Mouse (Mus musculus): ENCODE data around the gene Gm42791.

The Gm42791 gene

DNA sequence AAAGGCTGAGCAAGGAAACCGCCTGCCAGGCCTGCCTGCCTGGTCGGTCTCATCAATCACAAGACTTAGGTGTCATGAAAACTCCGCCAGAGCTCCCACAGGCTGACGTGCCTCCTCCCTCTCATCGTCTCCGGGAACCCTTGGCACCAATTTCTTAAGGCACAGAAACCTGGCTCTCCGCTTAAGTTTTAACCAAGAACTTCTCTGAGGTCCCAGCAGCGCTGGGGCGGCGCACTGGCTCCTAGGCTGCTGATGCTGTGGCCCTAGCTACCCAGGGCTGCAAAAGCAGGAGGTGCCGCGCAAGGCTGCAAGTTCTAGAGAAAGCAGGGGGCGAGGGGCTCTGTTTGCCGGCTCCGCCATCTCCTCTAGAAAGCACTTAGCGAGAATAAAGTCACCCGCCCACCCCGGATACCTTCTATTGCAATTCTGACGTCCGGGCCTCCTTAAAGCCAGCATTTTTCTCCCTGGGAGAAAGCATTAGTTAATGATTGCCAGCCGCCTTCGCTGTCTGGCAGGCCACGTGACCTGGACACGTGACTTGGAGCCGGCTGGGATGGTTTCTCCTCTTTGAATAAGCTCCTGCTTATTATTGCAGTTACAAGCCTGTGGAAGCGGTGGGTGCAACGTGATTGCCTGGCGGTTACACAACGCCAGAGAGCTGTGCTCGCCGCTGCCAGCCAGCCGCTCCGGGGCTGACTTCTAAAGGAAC lies at the start of gene Gm42791:
TSS of gene Gm42791 (minus strand) at position 442 of the 709 bp plus-strand sequence.
- in situ Hi-C loops (cut with MboI, MseI): no loop called here

DNA sequence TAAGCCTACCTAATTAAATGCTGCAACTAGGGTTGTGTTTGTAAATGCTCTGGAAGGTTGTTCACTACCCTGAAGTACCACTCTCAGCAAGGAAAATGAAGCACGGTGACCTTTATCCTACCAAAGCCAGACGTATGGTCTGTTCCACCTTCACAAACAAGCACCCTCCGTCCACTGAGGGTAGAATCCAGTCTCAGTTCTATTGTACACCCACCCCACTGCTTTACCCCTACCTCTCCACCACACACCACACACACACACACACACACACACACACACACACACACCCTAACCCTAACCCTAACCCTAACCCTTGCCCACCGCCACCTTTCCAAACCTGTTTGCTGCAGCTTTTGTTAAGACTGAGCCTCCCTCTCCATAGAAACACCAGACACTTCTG lies 49.1 kb upstream of the Gm42791 start:
- in situ Hi-C loops (cut with MboI, MseI): no loop called here

- in situ Hi-C loops (cut with MboI, MseI): no loop called here
Measured at GRCm38 (mm10) chr5:149043240-149043639, 48.3 kb upstream of the Gm42791 start.

DNA sequence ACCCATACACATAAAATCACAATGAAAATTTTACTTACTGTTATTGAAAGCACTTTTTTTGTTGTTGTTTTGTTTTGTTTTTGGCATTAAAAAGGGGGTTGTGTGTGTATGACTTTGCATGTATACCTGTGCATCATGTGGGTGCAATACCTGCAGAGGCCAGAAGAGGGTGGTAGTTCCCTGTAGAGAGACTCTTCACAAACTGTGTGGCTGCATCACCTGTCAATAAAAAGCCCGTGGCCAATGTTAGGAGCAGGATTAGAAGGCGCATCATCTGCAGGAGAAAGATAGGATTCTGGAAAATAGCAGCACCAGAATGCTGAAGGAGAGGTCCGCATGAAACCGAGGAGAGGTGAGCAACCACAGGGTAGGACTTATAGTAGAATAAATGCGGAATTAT lies 44.9 kb upstream of the Gm42791 start:
- in situ Hi-C loops (cut with MboI, MseI): no loop called here

DNA sequence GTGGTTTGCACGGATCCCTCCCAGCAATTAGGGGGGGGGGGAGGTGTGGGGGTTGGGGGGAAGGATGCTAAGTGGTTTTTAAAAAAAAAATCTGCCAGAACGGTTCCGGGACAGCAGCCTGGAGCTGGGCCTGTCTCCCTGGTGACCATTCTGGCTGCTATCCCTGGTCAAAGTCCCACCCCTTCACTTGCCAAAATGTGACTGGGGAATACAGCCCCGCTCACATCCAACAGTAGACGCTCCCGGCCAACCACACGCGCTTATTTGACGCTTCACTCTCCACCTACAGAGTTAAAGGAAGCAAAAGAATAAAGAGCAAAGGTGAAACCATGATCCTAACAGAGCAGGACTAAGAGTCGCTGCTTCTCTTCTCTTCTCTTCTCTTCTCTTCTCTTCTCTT lies 42.8 kb upstream of the Gm42791 start:
- in situ Hi-C loops (cut with MboI, MseI): no loop called here

DNA sequence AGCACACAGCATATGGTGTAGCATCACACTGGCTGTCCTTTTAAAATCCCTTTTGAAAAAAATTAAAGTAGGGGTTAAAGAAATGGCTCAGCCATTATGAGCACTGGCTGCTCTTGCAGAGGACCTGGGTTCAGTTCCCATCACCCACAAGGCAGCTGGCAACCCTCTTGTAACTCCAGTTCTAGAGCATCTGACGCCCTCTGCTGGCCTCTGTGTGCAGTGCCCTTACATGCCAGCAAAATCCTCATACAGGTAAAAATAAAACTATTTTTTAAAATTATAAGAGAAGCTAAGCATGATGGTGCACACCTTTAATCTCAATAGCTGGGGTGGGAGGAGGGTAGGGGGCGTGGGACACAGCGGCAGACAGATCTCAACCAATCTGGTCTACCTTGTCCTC lies 42.0 kb upstream of the Gm42791 start:
- in situ Hi-C loops (cut with MboI, MseI): no loop called here

DNA sequence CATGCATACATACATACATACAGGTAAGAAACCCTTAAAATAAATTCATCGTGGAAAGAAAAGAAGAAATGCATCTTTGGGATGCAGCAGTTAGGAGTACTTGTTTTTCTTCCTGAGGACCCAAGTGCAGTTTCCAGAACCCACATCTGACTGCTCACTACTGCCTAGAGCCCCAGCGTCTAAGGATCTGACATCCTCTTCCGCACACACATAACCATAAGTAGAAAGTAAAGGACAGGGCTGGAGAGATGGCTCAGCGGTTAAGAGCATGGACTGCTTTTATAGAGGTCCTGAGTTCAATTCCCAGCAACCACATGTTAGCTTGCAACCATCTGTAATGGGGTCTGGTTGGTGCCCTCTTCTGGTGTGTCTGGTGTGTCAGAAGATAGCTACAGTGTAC lies 37.5 kb upstream of the Gm42791 start:
- in situ Hi-C loops (cut with MboI, MseI): no loop called here

DNA sequence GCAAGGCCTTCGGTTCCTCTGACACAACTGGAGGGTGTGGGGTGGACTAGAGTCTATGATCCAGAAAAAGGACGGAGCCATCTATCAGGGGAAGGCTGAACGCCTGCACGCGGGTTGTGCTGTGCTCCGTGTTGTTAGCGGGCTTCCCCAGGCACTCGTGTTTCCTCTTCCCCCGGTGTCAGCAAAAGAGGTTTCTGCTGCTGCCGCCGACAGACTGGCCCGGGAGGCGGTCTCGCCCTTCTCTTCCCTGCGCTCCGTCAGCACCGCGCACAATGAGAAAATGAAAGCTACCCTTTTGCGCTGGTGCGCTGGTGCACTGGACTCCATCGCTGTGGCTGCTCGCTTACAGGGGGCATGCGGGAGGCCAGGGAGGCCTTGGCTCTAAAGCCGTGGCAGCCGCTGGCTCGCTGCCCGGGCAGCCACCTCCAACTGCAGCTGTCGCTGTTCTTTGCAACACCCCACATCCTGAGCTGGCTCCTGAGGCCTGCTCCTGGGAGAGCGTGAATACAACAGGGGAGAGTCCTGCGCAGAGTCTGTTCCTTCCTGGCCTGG lies 36.3 kb upstream of the Gm42791 start:
- in situ Hi-C loops (cut with MboI, MseI): no loop called here

- in situ Hi-C loops (cut with MboI, MseI): no loop called here
Measured at GRCm38 (mm10) chr5:149030103-149030502, 35.2 kb upstream of the Gm42791 start.

DNA sequence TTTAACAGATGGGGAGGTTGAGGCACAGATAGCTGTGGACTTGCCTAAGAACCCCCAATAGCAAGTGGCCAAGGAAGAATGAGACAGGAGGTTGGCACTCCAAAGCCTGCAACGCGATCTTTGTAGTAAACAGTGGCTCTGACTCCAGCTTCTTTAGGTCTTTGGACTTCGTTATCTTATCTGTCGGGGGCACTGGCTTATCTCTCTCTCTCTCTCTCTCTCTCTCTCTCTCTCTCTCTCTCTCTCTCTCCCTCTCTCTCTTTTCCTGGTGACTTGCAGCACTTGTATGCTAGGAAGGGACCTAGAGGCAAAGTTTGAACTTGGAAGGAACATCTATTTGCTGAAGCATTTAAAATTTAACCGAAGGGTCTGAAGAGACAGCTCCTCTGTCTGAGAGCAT lies 33.4 kb upstream of the Gm42791 start:
- in situ Hi-C loops (cut with MboI, MseI): no loop called here

DNA sequence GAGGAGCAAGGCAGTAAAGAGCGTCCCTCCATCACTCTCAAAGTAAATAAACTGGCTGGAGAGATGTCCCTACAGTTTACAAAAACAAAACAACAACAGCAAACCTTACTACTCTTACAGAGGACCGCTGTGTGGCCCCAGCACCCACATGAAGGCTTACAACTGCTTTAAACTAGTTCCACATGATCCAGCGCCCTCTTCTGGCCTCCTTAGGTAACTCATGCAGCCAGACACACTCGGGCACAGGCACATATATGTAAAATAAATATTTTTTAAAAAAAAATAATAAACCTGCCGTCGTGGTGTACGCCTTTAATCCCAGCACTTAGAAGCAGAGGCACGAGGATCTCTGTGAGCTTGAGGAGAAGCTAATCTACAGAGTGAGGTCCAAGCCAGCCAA lies 32.4 kb upstream of the Gm42791 start:
- in situ Hi-C loops (cut with MboI, MseI): no loop called here

GRCm38 (mm10) chr5:149021120-149021519 lies 26.2 kb upstream of the Gm42791 start:
- in situ Hi-C loops (cut with MboI, MseI): no loop called here

- in situ Hi-C loops (cut with MboI, MseI): no loop called here
Measured at GRCm38 (mm10) chr5:149020681-149021062, 25.7 kb upstream of the Gm42791 start.

GRCm38 (mm10) chr5:149020059-149020680 lies 25.2 kb upstream of the Gm42791 start:
- in situ Hi-C loops (cut with MboI, MseI): no loop called here

- in situ Hi-C loops (cut with MboI, MseI): no loop called here
Measured at GRCm38 (mm10) chr5:149017666-149018415, 22.9 kb upstream of the Gm42791 start.

- in situ Hi-C loops (cut with MboI, MseI): no loop called here
Measured at GRCm38 (mm10) chr5:149017181-149017580, 22.2 kb upstream of the Gm42791 start.

GRCm38 (mm10) chr5:149016261-149016660 lies 21.3 kb upstream of the Gm42791 start:
- in situ Hi-C loops (cut with MboI, MseI): no loop called here

DNA sequence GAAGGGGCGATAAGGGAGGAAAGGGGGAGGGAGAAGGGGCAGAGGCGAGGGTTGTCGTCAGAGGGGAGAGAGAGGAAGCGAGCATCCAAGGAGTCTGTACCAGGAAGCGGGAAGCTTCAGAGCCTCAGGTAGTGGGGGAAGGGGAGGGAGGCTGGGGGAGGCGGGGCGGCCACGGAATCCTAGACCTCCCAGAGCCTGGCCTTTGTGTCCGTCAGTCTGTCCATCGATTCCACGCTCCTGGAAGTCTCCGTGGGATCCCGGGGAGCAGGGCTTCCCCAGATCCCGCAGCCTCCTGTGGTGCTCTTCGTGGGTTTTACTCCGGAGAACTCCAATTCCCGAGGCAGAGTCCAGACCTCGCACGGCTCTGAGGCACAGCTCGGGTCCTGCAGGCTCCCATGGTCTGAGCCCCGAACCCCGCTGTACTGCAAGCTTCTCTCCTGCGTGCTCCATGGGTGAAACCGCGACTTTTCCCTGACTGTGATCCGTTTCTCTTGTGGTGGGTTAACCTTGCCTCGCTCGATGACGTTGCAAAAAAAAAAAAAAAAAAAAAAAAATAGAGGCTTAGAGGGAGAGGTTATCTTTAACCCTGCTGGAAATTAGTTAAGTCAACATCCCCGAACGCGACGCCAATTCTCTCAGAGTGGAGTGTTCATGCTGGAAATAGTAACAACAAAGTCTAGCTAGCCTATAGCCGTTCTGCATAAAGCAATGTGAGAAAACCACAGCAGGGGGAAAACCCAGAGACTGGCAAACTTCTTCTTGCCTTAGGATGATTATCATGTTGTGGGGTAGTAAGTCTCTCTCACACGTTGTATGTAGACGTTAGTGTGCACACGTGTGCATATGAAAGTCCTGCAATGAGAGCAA lies 20.6 kb upstream of the Gm42791 start:
- in situ Hi-C loops (cut with MboI, MseI): no loop called here

GRCm38 (mm10) chr5:149014600-149015268 lies 19.8 kb upstream of the Gm42791 start:
- in situ Hi-C loops (cut with MboI, MseI): no loop called here

DNA sequence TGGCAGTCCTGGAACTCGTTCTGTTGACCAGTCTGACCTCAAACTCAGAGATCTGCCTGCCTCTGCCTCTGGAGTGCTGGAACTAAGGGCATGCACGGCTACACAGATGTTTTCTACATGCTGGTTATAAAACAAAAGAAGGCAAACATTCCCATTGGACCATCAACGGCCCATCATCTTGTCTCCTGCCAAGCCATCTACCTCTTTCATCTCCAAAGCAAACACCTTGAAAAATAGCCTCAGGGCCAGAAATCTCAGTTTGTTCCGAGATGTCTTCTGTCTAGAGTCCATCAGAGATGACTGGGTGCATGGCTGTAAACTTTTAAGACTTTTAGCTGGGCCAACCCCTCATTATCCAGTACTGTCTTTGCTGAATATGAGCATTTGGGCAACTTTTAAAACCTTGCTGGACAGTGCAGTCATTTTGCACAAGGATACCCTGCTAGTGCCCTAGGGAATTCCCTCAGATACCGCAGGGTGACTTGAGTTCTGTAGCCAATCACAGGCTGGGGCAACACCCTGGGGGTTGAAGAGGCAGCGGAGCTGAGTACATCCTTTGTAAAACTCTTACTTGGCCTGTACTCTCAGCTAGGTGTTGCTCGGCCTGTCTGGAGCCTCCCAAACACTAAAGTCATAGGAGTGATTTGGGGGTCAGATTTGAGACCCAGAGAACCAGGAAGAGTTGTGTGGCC lies 19.0 kb upstream of the Gm42791 start:
- in situ Hi-C loops (cut with MboI, MseI): no loop called here

Measured in T-helper 17 cell (primary cell).